Mouse (Mus musculus): ENCODE measurements around the gene Ctnnd2.

- TF ChIP-seq EP300 (IDR thresholded peaks at IDR 0.05; ENCODE audit: low read depth) = no peak
- TF ChIP-seq CTCF (IDR thresholded peaks at IDR 0.05; ENCODE audit: low read depth) = no peak
Measured at GRCm38 (mm10) chr15:30130705-30131104, 41.7 kb upstream of the Ctnnd2 start.

Measured in liver, postnatal 0 days (tissue).